Mouse (Mus musculus) erythroid progenitor cell, adult 5-6 weeks (primary cell): ENCODE measurements around the gene Nostrin. TPM values are rescaled to one million over a fixed set of nuclear protein-coding genes. Genes with fewer than 3 reads are reported as not detected.

Source experiments
- total RNA-seq, 2 experiments: library from RNA; stranded (forward) in 1 of 2; stranded (reverse) in 1 of 2; fragments of 150-400 nt in 1 of 2; fragments of 186-747, 209-891 nt in 1 of 2; gene quantifications; 2 replicates each; pipeline versions ENCODE4 v1.2.3 to v1.2.4; 2015 to 2017; ENCODE audit warnings: low replicate concordance in 2 of 2

Gene Nostrin
- total RNA-seq, 2 experiments from 2014 or later = not detected

Other genes with a start within 250 kb of the Nostrin start
- 281 and 359 TPM in 2 replicates for gene Spc25, start 70.4 kb downstream of the Nostrin start, total RNA-seq (2015; ENCODE audit: low replicate concordance)
- 425 and 429 TPM in 2 replicates for gene Spc25, start 70.4 kb downstream of the Nostrin start, total RNA-seq (2017; ENCODE audit: low replicate concordance)
- gene G6pc2, start 75.3 kb downstream of the Nostrin start, total RNA-seq (2015; ENCODE audit: low replicate concordance) = not detected in 2 replicates
- gene G6pc2, start 75.3 kb downstream of the Nostrin start, total RNA-seq (2017; ENCODE audit: low replicate concordance) = not detected in 2 replicates
- not detected in 2 replicates for gene Abcb11, start 206.8 kb downstream of the Nostrin start, total RNA-seq (2015; ENCODE audit: low replicate concordance)
- gene Abcb11, start 206.8 kb downstream of the Nostrin start, total RNA-seq (2017; ENCODE audit: low replicate concordance) = not detected in 2 replicates
- gene Dhrs9, start 244.6 kb downstream of the Nostrin start, total RNA-seq (2015; ENCODE audit: low replicate concordance) = 1.4 and 7.5 TPM in 2 replicates
- gene Dhrs9, start 244.6 kb downstream of the Nostrin start, total RNA-seq (2017; ENCODE audit: low replicate concordance) = 1.9 and 2.0 TPM in 2 replicates